Mouse (Mus musculus) lung, adult 2 months (tissue): Measurements from ENCODE around the gene Ssbp1.

ENCODE experiments used
- CTCF ChIP-seq: fragments of 200-500 bp; IDR thresholded peaks from 2 replicates; pipeline ENCODE4 v1.5.1; 2011; ENCODE audit warnings: mild to moderate bottlenecking, low read length, control low read depth; ENCODE audit not compliant: insufficient read depth
- POLR2A ChIP-seq: fragments of 200-500 bp; IDR thresholded peaks from 2 replicates; pipeline ENCODE4 v1.6.1; 2011; ENCODE audit warnings: low read depth, mild to moderate bottlenecking, control low read depth, low read length, borderline replicate concordance; ENCODE audit errors: extremely low read depth

DNA sequence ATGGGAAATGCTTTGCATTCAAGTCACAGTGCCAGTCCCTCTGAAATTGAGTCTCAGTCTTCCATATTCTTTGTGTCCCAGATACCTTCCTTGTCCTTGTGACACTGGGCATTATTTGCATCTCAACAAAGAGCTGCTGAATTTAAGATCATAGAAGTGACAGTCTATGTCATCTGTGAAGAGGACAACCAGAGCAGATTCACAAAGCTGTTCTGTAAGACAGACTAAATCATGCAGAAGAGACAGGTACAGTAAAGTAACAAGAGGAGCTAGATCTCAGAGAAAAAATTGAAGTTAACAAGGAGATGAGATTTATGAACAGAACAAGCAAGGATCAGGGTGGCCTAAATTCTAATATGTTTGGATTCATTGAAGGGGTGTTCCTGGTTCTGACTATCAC lies 19.8 kb downstream of the Ssbp1 start, which contains the start of gene Tas2r137:
- TF ChIP-seq POLR2A (no peak), CTCF (no peak)
